Mouse (Mus musculus): ENCODE measurements around the gene Cers6.

Cers6 gene

GRCm38 (mm10) chr2:69064759-69065158, 203.5 kb downstream of the Cers6 start:
- TF ChIP-seq GATA4 (IDR thresholded peaks at IDR 0.05; ENCODE audit: insufficient replicate concordance, low read length), result no peak

- no peak for TF ChIP-seq GATA4 (IDR thresholded peaks at IDR 0.05; ENCODE audit: insufficient replicate concordance, low read length)
Measured at GRCm38 (mm10) chr2:69071440-69072235, 210.4 kb downstream of the Cers6 start.

- TF ChIP-seq GATA4 (IDR thresholded peaks at IDR 0.05; ENCODE audit: insufficient replicate concordance, low read length), result no peak
Measured at GRCm38 (mm10) chr2:69077189-69077588, 215.9 kb downstream of the Cers6 start.

GRCm38 (mm10) chr2:69080760-69081159, 219.5 kb downstream of the Cers6 start:
- TF ChIP-seq GATA4 (IDR thresholded peaks at IDR 0.05; ENCODE audit: insufficient replicate concordance, low read length), result no peak

GRCm38 (mm10) chr2:69082499-69083197, 221.4 kb downstream of the Cers6 start:
- TF ChIP-seq GATA4 (IDR thresholded peaks at IDR 0.05; ENCODE audit: insufficient replicate concordance, low read length), result no peak

GRCm38 (mm10) chr2:69083198-69083509, 221.9 kb downstream of the Cers6 start:
- no peak for TF ChIP-seq GATA4 (IDR thresholded peaks at IDR 0.05; ENCODE audit: insufficient replicate concordance, low read length)

GRCm38 (mm10) chr2:69084416-69084815, 223.2 kb downstream of the Cers6 start:
- TF ChIP-seq GATA4 (IDR thresholded peaks at IDR 0.05; ENCODE audit: insufficient replicate concordance, low read length), result no peak

- no peak for TF ChIP-seq GATA4 (IDR thresholded peaks at IDR 0.05; ENCODE audit: insufficient replicate concordance, low read length)
Measured at GRCm38 (mm10) chr2:69086505-69087260, 225.4 kb downstream of the Cers6 start.

- no peak for TF ChIP-seq GATA4 (IDR thresholded peaks at IDR 0.05; ENCODE audit: insufficient replicate concordance, low read length)
Measured at GRCm38 (mm10) chr2:69095836-69096235, 234.6 kb downstream of the Cers6 start.

- no peak for TF ChIP-seq GATA4 (IDR thresholded peaks at IDR 0.05; ENCODE audit: insufficient replicate concordance, low read length)
Measured at GRCm38 (mm10) chr2:69096821-69097220, 235.6 kb downstream of the Cers6 start.

- no peak for TF ChIP-seq GATA4 (IDR thresholded peaks at IDR 0.05; ENCODE audit: insufficient replicate concordance, low read length)
Measured at GRCm38 (mm10) chr2:69097526-69097925, 236.3 kb downstream of the Cers6 start.

GRCm38 (mm10) chr2:69098701-69099100, 237.5 kb downstream of the Cers6 start:
- no peak for TF ChIP-seq GATA4 (IDR thresholded peaks at IDR 0.05; ENCODE audit: insufficient replicate concordance, low read length)

GRCm38 (mm10) chr2:69099147-69099546, 237.9 kb downstream of the Cers6 start:
- TF ChIP-seq GATA4 (IDR thresholded peaks at IDR 0.05; ENCODE audit: insufficient replicate concordance, low read length), result no peak

GRCm38 (mm10) chr2:69100706-69101105, 239.5 kb downstream of the Cers6 start:
- TF ChIP-seq GATA4 (IDR thresholded peaks at IDR 0.05; ENCODE audit: insufficient replicate concordance, low read length), result no peak

- TF ChIP-seq GATA4 (IDR thresholded peaks at IDR 0.05; ENCODE audit: insufficient replicate concordance, low read length), result no peak
Measured at GRCm38 (mm10) chr2:69103526-69103925, 242.3 kb downstream of the Cers6 start.

All from liver, adult (tissue).